Mouse (Mus musculus) ovary, postnatal 14 days (tissue): ENCODE results near the gene Arid2.
"Not testable (repeated sequence)": the region's sequence is repeated elsewhere in the genome, so short reads cannot be mapped to it uniquely, and the experiment has no call there.

Experiments
- DNase-seq: peaks from one replicate; pipeline ENCODE4 v3.0.0; 2022; ENCODE audit warnings: low spot score

Gene Arid2

DNA sequence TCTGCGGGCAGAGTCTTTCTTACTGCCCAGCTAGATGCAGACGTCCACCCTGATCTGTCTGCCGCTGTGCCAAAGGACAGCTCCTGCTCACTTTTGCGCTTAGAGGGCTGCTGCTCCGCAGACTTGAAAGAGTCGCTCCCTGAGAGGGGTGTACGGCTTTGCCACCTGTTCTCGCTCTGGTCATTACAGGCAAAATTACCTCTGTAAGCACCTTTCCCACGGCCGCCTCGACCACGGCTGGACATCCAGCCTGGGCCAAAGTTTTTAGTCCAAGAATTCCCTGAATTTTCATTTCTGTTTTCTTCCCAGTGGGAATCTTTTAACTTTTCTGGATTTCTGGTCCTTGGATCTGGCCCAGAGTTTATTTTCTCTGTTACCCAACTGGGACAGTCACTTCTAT, 130.8 kb downstream of the Arid2 start:
- DNase-seq = no peak

GRCm38 (mm10) chr15:96419920-96420319, 132.6 kb downstream of the Arid2 start:
- no peak for DNase-seq

GRCm38 (mm10) chr15:96434202-96434601, 146.9 kb downstream of the Arid2 start:
- no peak for DNase-seq

- not testable (repeated sequence) for DNase-seq
Observed at GRCm38 (mm10) chr15:96441480-96441879, 154.2 kb downstream of the Arid2 start.

GRCm38 (mm10) chr15:96446785-96447184, 159.5 kb downstream of the Arid2 start:
- no peak for DNase-seq

- DNase-seq = no peak
Observed at GRCm38 (mm10) chr15:96448656-96449299, 161.5 kb downstream of the Arid2 start.

DNA sequence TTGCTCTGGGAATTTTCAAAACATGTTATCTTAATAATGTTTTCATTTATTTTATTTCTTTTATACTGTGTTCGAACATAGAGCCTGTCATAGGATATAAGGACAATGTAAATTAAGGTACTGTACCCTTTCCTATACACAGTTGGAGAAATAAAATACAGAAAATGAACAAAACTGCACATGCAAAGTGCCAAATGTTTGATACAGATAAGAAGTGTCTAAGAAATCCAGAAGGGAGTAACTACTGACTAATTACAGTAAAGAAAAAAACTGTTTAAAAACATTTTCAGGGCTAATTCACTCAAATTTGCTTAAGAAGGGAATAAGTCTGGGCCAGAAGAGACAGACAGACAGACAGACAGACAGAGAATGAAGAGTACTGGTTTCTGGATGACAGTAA, 166.0 kb downstream of the Arid2 start:
- no peak for DNase-seq
